Mouse (Mus musculus) E14TG2a.4 (cell line): ENCODE results near the gene Olfr286.

Source experiments
- CTCF ChIP-seq: conservative IDR thresholded peaks from 2 replicates; pipeline ENCODE4 v1.5.1; 2014; ENCODE audit warnings: low read length
- NANOG ChIP-seq: IDR thresholded peaks from 2 replicates; pipeline ENCODE4 v1.6.1; 2014; ENCODE audit warnings: borderline replicate concordance, low read length, mixed read lengths

GRCm38 (mm10) chr15:98220877-98221276 lies 13.4 kb downstream of the Olfr286 start, which contains the start of the genes Gm44579 and Olfr287:
- TF ChIP-seq CTCF (no peak), NANOG (no peak)
